Mouse (Mus musculus) stomach, postnatal 0 days (tissue): Measurements from ENCODE around the gene Rgs3.

ENCODE experiments used
- CTCF ChIP-seq: IDR thresholded peaks from 2 replicates; pipeline ENCODE4 v1.5.1; 2016; ENCODE audit warnings: antibody characterized with exemption, low read depth, mild to moderate bottlenecking, moderate library complexity
- EP300 ChIP-seq: optimal IDR thresholded peaks from 2 replicates; pipeline ENCODE3; 2016; ENCODE audit warnings: antibody characterized with exemption

GRCm38 (mm10) chr4:62619965-62620244 is 60.3 kb downstream of the Rgs3 start:
- TF ChIP-seq CTCF = no peak
- no peak for TF ChIP-seq EP300
